Mouse (Mus musculus) hindbrain, embryonic 12.5 days (tissue): ENCODE data around the gene Sec31b. TPM values are rescaled to one million over a fixed set of nuclear protein-coding genes. Genes with fewer than 3 reads are reported as not detected.

ENCODE experiments used
- ATAC-seq: fragments of 200-750 bp; cut with Nextera tagmentation; 2 replicates; pipeline ENCODE4 v1.8.0; 2017; ENCODE audit warnings: moderate TSS enrichment; ENCODE audit not compliant: low FRiP score
- H3K27ac ChIP-seq: fragments of 300-500 bp; sonication (generic); 2 replicates; pipeline ENCODE4 v1.5.1; 2016; ENCODE audit warnings: mild to moderate bottlenecking
- H3K27me3 ChIP-seq: fragments of 300-500 bp; sonication (generic); 2 replicates; pipeline ENCODE4 v1.6.1; 2016; ENCODE audit warnings: mild to moderate bottlenecking
- H3K36me3 ChIP-seq: fragments of 300-500 bp; sonication (generic); 2 replicates; pipeline ENCODE4 v1.6.1; 2016; ENCODE audit warnings: mild to moderate bottlenecking
- H3K4me1 ChIP-seq: fragments of 300-500 bp; sonication (generic); 2 replicates; pipeline ENCODE4 v1.6.1; 2016
- H3K4me2 ChIP-seq: fragments of 300-500 bp; sonication (generic); replicated peaks from 2 replicates; pipeline ENCODE4 v1.6.1; 2016; ENCODE audit warnings: mild to moderate bottlenecking
- H3K4me3 ChIP-seq: fragments of 300-500 bp; sonication (generic); 2 replicates; pipeline ENCODE4 v1.5.1; 2016; ENCODE audit warnings: mild to moderate bottlenecking
- H3K9ac ChIP-seq: fragments of 300-500 bp; sonication (generic); 2 replicates; pipeline ENCODE4 v1.6.1; 2016; ENCODE audit warnings: mild to moderate bottlenecking, moderate library complexity
- H3K9me3 ChIP-seq: fragments of 300-500 bp; sonication (generic); replicated peaks from 2 replicates; pipeline ENCODE4 v1.6.1; 2016; ENCODE audit warnings: mild to moderate bottlenecking
- whole genome bisulfite sequencing: fragments of 180-500 bp; shearing (Covaris S2); methylation state at CpG from one replicate; pipeline ENCODE4 v1.1.7; 2016; 5-methylcytosine and 5-hydroxymethylcytosine counted together
- polyA plus RNA-seq: library from polyadenylated mRNA; unstranded; fragments of >200 nt; fragmentation: Nextera tagmentation; extraction: Ambion mirVana; gene quantifications from 2 replicates; pipeline ENCODE4 v1.2.1, GENCODE M21; 2016

Gene Sec31b
- polyA plus RNA-seq: 0.70 and 0.71 TPM in 2 replicates

DNA sequence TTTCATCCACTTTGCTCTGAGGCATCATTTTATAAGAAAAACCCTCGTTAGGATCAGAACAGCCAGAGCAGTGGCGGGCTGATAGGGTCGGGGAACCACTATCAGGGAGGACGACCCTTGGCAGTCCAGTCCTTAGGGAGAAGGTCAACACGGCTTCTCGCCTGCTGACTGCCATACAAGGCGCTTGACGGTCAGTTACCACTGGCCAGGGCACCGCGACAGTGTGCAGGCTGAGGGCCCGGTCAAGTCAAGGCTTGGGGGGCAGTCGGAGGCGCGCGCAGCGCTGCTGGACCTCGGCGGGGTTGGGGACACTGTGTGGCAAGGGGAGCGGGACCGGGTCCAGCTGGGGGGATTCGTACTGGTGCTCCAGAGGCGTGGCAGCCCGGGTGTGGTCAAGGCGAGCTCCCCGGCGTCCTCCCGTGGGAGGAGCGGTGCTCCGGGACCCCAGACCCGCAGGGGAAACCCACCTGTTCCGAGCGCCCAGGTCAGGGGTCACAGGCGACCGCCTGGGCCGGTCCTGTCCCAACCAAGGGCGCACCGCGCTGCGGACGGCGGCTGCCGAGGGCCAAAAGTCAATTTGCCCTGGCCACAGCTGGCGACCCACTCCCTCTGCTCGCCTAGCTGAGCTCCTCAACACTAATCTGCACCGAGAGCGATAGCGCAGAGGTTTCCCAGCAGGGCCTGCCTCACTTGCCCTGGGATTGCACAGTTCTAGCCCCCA lies at the start of gene Sec31b:
Gene Sec31b (minus strand): TSS at position 544 of the 721 bp plus-strand sequence.
- H3K4me3 ChIP-seq: peak within 1 kb of the TSS; percentile 48
- peaks cover 30% of the 10 kb centered on the region for H3K27me3 ChIP-seq
- H3K9me3 ChIP-seq: peaks cover 11% of the 10 kb centered on the region
- peak within 1 kb of the TSS; percentile 91 for H3K4me2 ChIP-seq
- H3K27ac ChIP-seq: no peak within 1 kb of the TSS
- H3K4me1 ChIP-seq: peaks cover 7% of the 10 kb centered on the region
- peaks cover 27% of the 10 kb centered on the region for H3K36me3 ChIP-seq
- WGBS: 2% methylated on average over 47 of the region's 47 CpGs
- H3K9ac ChIP-seq: peak within 1 kb of the TSS; percentile 49
- peak; percentile 58 for ATAC-seq

DNA sequence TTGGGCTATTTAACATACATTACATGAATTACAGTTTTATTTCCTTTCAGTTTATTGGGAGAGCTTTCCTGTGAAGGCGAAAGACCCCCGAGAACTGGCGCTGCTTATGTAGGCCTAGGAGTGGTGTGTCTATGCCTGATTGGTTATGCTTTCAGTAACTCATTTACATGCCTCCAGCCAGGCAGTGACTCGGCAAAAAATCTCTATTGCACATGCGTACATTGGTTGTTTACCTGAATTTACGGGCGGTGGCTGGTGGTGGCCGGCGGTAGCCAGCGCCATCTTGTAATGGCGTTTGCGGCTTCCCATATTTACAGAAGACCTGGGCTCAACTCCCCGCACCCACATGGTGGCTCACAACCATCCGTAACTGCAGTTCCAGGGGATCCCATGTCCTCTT lies 48.5 kb upstream of the Sec31b start:
- no peak for ATAC-seq
- peaks cover 3% of the 10 kb centered on the region; the same call in 1 of the 2 replicates for H3K27me3 ChIP-seq
- H3K9me3 ChIP-seq: no peaks in the 10 kb centered on the region
- H3K36me3 ChIP-seq: no peaks in the 10 kb centered on the region
- H3K27ac ChIP-seq: no peak overlapping the region
- H3K4me3 ChIP-seq: no peak overlapping the region
- no peak overlapping the region for H3K4me2 ChIP-seq
- no peak overlapping the region for H3K9ac ChIP-seq
- H3K4me1 ChIP-seq: 0 out of 2 replicates have a peak, but pooled peaks cover 9% of the 10 kb centered on the region
- WGBS: 94% methylated on average over 14 of the region's 14 CpGs

DNA sequence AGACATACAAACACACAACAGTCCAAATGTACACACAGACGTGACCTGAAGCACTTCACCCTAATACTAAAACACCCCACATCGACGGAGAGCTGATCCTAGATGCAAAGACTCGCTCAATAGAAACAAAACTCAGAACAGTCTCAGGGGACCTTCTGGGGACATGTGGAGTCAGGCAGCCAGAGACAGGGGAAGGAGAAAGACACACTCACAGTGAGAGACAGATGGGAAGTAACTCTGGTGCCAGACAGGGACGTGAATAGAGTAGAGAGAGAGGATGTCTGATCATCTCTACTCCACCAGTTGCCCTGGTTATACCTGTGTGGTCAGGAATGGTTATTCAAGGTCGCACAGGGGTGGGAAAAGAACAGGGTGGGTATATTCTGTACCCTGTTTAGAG lies 46.0 kb upstream of the Sec31b start:
- no peaks in the 10 kb centered on the region for H3K36me3 ChIP-seq
- H3K4me1 ChIP-seq: 0 out of 2 replicates have a peak, but pooled peaks cover 9% of the 10 kb centered on the region
- no peak overlapping the region for H3K9ac ChIP-seq
- no peak overlapping the region for H3K4me2 ChIP-seq
- no peak for ATAC-seq
- WGBS: 71% methylated on average over 6 of the region's 6 CpGs
- H3K9me3 ChIP-seq: no peaks in the 10 kb centered on the region
- peak overlapping the region; percentile 31 for H3K27ac ChIP-seq
- peaks cover 12% of the 10 kb centered on the region for H3K27me3 ChIP-seq
- H3K4me3 ChIP-seq: no peak overlapping the region

DNA sequence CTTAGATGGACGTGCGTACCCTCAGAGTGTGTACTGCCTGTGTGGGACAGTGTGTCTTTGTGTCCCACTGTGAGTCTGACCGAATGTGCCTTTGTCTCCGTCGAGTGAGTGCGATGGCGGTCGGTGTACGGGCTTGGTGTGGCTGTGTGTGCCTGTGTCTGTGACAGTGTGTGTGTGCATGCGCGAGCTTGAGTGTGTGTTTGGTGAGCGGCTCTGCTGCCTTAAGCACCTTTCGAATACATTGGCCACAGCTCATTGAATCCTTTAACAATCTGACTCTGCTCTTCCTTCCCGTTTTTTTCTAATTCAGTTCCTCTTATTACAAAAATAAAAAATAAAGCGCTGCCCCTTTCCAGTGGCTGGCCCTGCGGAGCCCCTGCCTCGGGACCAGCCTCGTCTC lies 45.3 kb upstream of the Sec31b start:
- H3K27ac ChIP-seq: peak overlapping the region; percentile 31
- no peak; the same call in 1 of the 2 replicates for ATAC-seq
- peaks cover 18% of the 10 kb centered on the region for H3K27me3 ChIP-seq
- no peak overlapping the region for H3K4me3 ChIP-seq
- H3K4me2 ChIP-seq: no peak overlapping the region
- no peaks in the 10 kb centered on the region for H3K9me3 ChIP-seq
- WGBS: 71% methylated on average over 18 of the region's 18 CpGs
- 0 out of 2 replicates have a peak, but pooled peaks cover 9% of the 10 kb centered on the region for H3K4me1 ChIP-seq
- H3K9ac ChIP-seq: no peak overlapping the region
- H3K36me3 ChIP-seq: no peaks in the 10 kb centered on the region

DNA sequence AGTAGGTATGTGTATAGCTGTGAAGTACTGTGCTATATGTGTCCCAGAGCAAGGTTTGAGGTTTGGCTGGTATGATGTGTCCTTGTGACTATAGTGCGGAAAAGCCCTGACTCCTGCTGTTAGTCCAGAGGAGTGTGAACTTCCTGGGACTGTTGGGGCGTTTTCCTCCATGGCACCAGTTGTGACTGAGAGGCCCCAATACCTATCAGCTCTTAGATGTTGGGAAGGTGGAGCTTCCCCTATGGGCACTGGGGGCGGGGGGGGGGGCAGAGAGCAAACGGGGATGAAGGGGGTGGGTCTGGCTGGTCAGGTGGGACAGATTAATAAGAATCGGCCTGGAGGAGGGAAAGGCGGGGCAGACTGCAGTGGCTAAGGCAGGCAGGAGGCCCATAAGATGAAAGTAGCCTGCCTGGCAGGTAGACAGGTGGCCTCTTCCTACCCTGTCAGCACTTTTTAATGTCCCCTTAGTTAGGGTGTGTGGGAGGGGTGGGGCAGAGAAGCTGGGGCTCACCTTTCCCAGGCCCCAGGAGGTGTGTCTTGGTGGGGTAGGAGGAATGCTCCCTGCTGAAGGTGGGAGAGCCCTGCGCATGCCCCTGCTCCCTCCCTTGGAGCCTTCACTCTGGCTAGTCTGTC lies 44.0 kb upstream of the Sec31b start:
- Histone ChIP-seq H3K9me3 (no peaks in the 10 kb centered on the region), H3K4me3 (no peak overlapping the region), H3K36me3 (no peaks in the 10 kb centered on the region), H3K4me1 (0 out of 2 replicates have a peak, but pooled peaks cover 9% of the 10 kb centered on the region), H3K27ac (no peak overlapping the region), H3K4me2 (no peak overlapping the region), H3K9ac (no peak overlapping the region), H3K27me3 (peaks cover 28% of the 10 kb centered on the region)
- no peak for ATAC-seq
- WGBS: 52% methylated on average over 7 of the region's 7 CpGs

DNA sequence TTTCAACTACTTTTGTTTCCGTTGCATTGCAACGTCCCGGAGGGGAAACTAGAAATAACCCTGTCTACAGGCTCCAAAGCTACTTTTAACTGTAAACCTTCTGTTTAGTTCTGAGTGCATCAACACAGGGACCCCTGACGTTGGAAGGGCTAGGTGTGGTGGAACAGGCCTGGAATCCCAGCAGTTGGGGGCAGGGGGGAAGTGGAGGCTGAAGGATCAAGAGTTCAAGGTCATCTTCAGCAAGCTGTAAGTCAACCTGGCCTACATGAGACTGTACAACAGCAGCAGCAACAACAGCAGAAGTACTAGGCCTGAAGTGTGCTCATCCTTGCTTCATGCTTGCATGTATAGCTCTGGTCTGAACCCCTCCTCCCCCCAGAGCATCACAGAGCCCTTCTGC lies 42.4 kb upstream of the Sec31b start:
- no peak for ATAC-seq
- Histone ChIP-seq H3K9ac (no peak overlapping the region), H3K36me3 (no peaks in the 10 kb centered on the region), H3K4me3 (no peak overlapping the region), H3K4me2 (no peak overlapping the region), H3K9me3 (no peaks in the 10 kb centered on the region), H3K27me3 (peaks cover 39% of the 10 kb centered on the region), H3K4me1 (0 out of 2 replicates have a peak, but pooled peaks cover 9% of the 10 kb centered on the region), H3K27ac (no peak overlapping the region)
- 30% methylated on average over 4 of the region's 4 CpGs for WGBS

DNA sequence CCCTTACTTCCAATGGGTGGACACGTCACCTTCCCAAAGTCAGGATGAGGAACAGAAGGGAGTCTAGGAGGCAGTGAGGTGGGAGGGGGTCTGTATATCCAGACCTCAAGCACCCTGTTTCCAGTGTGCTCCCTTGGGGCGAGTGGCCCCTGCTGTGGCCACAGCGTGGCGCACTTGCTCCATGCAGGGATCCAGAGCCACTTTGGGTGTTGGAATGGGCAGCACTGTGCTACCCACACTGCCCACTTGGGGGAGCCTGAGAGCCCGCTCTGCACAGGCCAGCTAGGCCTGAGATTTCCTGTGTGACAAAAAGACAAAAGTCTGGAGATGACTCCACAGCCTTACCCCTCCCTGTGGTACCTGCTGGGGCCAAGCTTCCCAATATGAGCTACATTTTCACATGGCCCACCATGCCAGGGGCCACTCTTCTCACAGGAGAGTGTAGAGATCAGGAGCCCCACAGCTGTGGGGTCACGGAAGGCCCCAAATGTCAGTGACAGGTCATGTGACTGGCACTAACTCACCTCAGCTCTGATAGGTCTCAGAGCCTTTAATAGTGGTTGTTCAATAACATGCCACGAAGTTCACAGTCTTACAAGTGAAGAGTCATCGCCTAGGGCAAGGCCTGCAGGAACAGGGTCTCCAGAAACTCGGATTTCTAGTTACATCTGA lies 37.1 kb upstream of the Sec31b start:
- H3K36me3 ChIP-seq: no peaks in the 10 kb centered on the region
- H3K4me2 ChIP-seq: no peak overlapping the region
- H3K9ac ChIP-seq: no peak overlapping the region
- H3K27me3 ChIP-seq: peaks cover 36% of the 10 kb centered on the region
- no peaks in the 10 kb centered on the region; the same call in 1 of the 2 replicates for H3K4me1 ChIP-seq
- ATAC-seq: peak; percentile 83
- no peak overlapping the region for H3K27ac ChIP-seq
- H3K4me3 ChIP-seq: no peak overlapping the region
- no peaks in the 10 kb centered on the region for H3K9me3 ChIP-seq
- 35% methylated on average over 9 of the region's 9 CpGs for WGBS

DNA sequence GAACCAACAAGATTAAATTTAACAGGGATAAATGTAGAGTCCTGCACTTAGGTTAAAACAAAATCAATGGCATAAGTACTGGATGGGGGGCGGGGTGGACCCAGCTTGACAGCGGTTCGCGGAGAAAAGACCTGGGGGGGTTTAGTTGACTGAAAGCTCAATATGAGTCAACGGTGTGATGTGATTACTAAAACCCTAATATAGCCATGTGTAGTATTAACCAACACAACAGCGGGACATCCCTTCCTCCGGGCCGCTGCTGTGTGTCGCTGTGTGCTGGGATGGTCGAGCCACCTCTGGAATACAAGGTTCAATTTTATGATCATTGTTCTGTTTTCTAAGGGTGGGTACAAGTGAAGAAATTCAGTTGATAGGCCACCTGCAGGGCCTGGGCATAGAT lies 36.4 kb upstream of the Sec31b start:
- peak; percentile 41 for ATAC-seq

DNA sequence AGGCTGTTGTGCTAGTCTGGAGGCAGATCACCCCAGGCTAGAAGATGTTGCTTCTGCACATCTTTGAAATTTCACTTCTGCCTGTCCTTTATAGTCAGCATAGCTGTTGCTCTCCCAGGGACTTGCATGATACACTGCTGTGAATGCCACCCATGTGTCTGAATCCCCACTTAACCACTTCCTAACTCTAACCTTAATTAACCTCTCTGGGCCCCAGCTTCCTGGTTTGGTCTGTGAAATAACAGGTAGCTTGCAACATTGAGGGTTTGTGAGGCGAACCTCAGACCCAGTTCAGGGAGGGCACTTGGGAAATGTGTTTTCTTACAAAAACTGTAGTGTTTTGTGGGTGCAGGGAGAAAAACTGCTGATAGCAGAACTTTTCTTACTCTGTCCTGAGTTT lies 32.4 kb upstream of the Sec31b start:
- no peak overlapping the region for H3K27ac ChIP-seq
- WGBS: 74% methylated on average over 1 of the region's 1 CpGs
- no peaks in the 10 kb centered on the region; the same call in 1 of the 2 replicates for H3K4me1 ChIP-seq
- H3K27me3 ChIP-seq: no peaks in the 10 kb centered on the region
- peaks cover 28% of the 10 kb centered on the region for H3K36me3 ChIP-seq
- no peak overlapping the region for H3K4me3 ChIP-seq
- H3K4me2 ChIP-seq: no peak overlapping the region
- no peaks in the 10 kb centered on the region for H3K9me3 ChIP-seq
- no peak overlapping the region for H3K9ac ChIP-seq
- ATAC-seq: no peak

More for the DNA sequence above, 36.4 kb upstream of the Sec31b start:
- Histone ChIP-seq H3K4me2 (no peak overlapping the region), H3K4me1 (no peaks in the 10 kb centered on the region; the same call in 1 of the 2 replicates), H3K27me3 (peaks cover 32% of the 10 kb centered on the region), H3K4me3 (no peak overlapping the region), H3K36me3 (no peaks in the 10 kb centered on the region), H3K27ac (no peak overlapping the region), H3K9me3 (no peaks in the 10 kb centered on the region), H3K9ac (no peak overlapping the region)
- WGBS: 81% methylated on average over 10 of the region's 10 CpGs

DNA sequence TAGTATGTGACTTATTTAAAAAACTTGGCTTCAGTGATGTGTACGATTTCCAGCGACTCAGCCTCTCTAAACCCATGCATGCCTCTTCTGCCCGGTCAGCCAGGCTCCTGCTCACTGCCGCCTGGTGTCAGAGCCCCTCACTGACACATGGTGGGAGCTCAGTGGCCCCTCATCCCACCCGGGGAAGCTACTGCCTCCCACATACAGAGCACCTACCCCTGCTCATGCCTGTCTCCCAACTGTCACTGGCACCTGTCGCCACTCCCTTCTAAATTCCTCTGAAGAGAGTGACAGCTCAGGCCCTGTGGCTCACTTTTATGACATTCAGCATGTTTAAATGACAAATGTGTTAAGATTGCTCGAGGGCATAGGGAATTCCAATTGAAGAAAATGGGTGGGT lies 30.6 kb upstream of the Sec31b start:
- H3K4me3 ChIP-seq: no peak overlapping the region
- H3K4me1 ChIP-seq: no peaks in the 10 kb centered on the region
- no peaks in the 10 kb centered on the region for H3K9me3 ChIP-seq
- H3K27ac ChIP-seq: no peak overlapping the region
- no peak overlapping the region for H3K4me2 ChIP-seq
- no peak overlapping the region for H3K9ac ChIP-seq
- 89% methylated on average over 7 of the region's 7 CpGs for WGBS
- H3K27me3 ChIP-seq: no peaks in the 10 kb centered on the region
- no peak for ATAC-seq
- peaks cover 45% of the 10 kb centered on the region for H3K36me3 ChIP-seq

DNA sequence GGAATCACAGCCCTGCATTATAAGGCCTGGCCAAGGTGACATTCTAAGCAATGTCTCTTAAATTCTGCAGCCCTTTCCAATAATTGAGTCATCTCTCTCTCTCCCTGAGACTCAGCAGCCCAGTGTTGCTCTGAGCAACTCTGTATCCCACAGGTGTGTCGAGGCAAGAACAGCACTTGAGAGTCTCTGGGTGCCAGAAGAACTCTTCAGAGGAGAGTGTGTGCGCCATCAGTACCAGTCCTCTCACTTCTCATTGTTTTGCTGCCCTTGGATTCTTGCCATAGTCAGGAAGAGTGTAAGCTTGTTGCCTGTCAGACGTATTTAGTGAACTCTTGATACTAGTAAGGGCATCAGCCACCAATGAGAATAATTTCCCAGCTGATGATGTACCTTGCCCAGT lies 22.1 kb upstream of the Sec31b start:
- Histone ChIP-seq H3K36me3 (peaks cover 75% of the 10 kb centered on the region), H3K9me3 (no peaks in the 10 kb centered on the region), H3K27ac (no peak overlapping the region), H3K4me1 (peaks cover 16% of the 10 kb centered on the region), H3K4me3 (no peak overlapping the region), H3K27me3 (no peaks in the 10 kb centered on the region), H3K9ac (no peak overlapping the region), H3K4me2 (no peak overlapping the region)
- WGBS: 94% methylated on average over 3 of the region's 3 CpGs
- no peak for ATAC-seq

DNA sequence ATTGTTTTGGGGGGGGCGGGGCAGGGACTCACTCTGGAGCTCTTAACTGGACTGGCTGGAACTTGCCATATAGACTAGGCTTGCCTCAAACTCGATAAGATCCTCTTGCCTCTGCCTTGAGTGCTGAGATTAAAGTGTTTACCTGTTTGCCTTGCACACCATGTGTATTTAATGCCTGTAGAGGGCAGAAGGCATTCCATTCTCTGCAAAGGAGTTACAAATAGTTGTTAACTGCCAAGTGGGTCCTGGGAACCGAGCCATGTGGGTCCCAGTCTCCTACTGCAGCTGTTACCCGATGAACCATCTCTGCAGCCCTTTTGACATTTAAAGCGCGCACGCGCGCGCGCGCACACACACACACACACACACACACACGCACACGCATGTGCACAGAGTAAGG lies 18.3 kb upstream of the Sec31b start:
- no peak for ATAC-seq
- Histone ChIP-seq H3K27ac (no peak overlapping the region), H3K9me3 (no peaks in the 10 kb centered on the region), H3K4me2 (peak overlapping the region; percentile 64), H3K9ac (no peak overlapping the region), H3K36me3 (peaks cover 38% of the 10 kb centered on the region), H3K4me3 (no peak overlapping the region; the same call in 1 of the 2 replicates), H3K4me1 (peaks cover 16% of the 10 kb centered on the region), H3K27me3 (no peaks in the 10 kb centered on the region)
- WGBS: 95% methylated on average over 14 of the region's 14 CpGs
